Mouse (Mus musculus): ENCODE data around the gene Ptprk.

Ptprk gene

GRCm38 (mm10) chr10:28186018-28186800, 111.6 kb downstream of the Ptprk start:
- no peak for DNase-seq (ENCODE audit: low spot score)

GRCm38 (mm10) chr10:28191440-28191839, 116.8 kb downstream of the Ptprk start:
- DNase-seq (ENCODE audit: low spot score), result no peak

GRCm38 (mm10) chr10:28193630-28194029, 119.0 kb downstream of the Ptprk start:
- no peak for DNase-seq (ENCODE audit: low spot score)

GRCm38 (mm10) chr10:28200609-28201008, 126.0 kb downstream of the Ptprk start:
- no peak for DNase-seq (ENCODE audit: low spot score)

GRCm38 (mm10) chr10:28209394-28209793, 134.8 kb downstream of the Ptprk start:
- no peak for DNase-seq (ENCODE audit: low spot score)

GRCm38 (mm10) chr10:28212083-28212482, 137.5 kb downstream of the Ptprk start:
- DNase-seq (ENCODE audit: low spot score), result no peak

GRCm38 (mm10) chr10:28215153-28215552, 140.5 kb downstream of the Ptprk start:
- DNase-seq (ENCODE audit: low spot score), result no peak

- DNase-seq (ENCODE audit: low spot score), result no peak
Observed at GRCm38 (mm10) chr10:28223602-28224001, 149.0 kb downstream of the Ptprk start.

GRCm38 (mm10) chr10:28224376-28224775, 149.8 kb downstream of the Ptprk start:
- no peak for DNase-seq (ENCODE audit: low spot score)

- DNase-seq (ENCODE audit: low spot score), result no peak
Observed at GRCm38 (mm10) chr10:28225536-28226075, 151.0 kb downstream of the Ptprk start.

- no peak for DNase-seq (ENCODE audit: low spot score)
Observed at GRCm38 (mm10) chr10:28227732-28228131, 153.1 kb downstream of the Ptprk start.

GRCm38 (mm10) chr10:28228208-28228607, 153.6 kb downstream of the Ptprk start:
- DNase-seq (ENCODE audit: low spot score), result no peak

GRCm38 (mm10) chr10:28232273-28233167, 157.9 kb downstream of the Ptprk start:
- no peak for DNase-seq (ENCODE audit: low spot score)

- no peak for DNase-seq (ENCODE audit: low spot score)
Observed at GRCm38 (mm10) chr10:28249047-28249446, 174.4 kb downstream of the Ptprk start.

- no peak for DNase-seq (ENCODE audit: low spot score)
Observed at GRCm38 (mm10) chr10:28251385-28251784, 176.8 kb downstream of the Ptprk start.

- no peak for DNase-seq (ENCODE audit: low spot score)
Observed at GRCm38 (mm10) chr10:28260651-28261050, 186.0 kb downstream of the Ptprk start.

GRCm38 (mm10) chr10:28262159-28262558, 187.5 kb downstream of the Ptprk start:
- no peak for DNase-seq (ENCODE audit: low spot score)

GRCm38 (mm10) chr10:28263546-28263945, 188.9 kb downstream of the Ptprk start:
- no peak for DNase-seq (ENCODE audit: low spot score)

GRCm38 (mm10) chr10:28270273-28270672, 195.7 kb downstream of the Ptprk start:
- DNase-seq (ENCODE audit: low spot score), result no peak

- DNase-seq (ENCODE audit: low spot score), result no peak
Observed at GRCm38 (mm10) chr10:28271729-28272606, 197.3 kb downstream of the Ptprk start.

GRCm38 (mm10) chr10:28278757-28279156, 204.1 kb downstream of the Ptprk start:
- DNase-seq (ENCODE audit: low spot score), result no peak

- no peak for DNase-seq (ENCODE audit: low spot score)
Observed at GRCm38 (mm10) chr10:28297531-28297930, 222.9 kb downstream of the Ptprk start.

Data from spleen, adult 12 weeks (tissue).